Mouse (Mus musculus) hindbrain, embryonic 16.5 days (tissue): ENCODE results near the gene Vasp. TPM values are rescaled to one million over a fixed set of nuclear protein-coding genes. Genes with fewer than 3 reads are reported as not detected.
"Not testable (repeated sequence)": the region's sequence is repeated elsewhere in the genome, so short reads cannot be mapped to it uniquely, and the experiment has no call there.

Experiments used
- ATAC-seq: fragments of 200-750 bp; cut with Nextera tagmentation; 2 replicates; pipeline ENCODE4 v1.8.0; 2017; ENCODE audit warnings: moderate TSS enrichment, moderate library complexity
- H3K27ac ChIP-seq: fragments of 300-500 bp; sonication (generic); 2 replicates; pipeline ENCODE4 v1.5.1; 2014; ENCODE audit warnings: low read depth, mild to moderate bottlenecking, control low read depth, low read length, moderate library complexity
- H3K27me3 ChIP-seq: fragments of 300-500 bp; sonication (generic); replicated peaks from 2 replicates; pipeline ENCODE4 v1.6.1; 2014; ENCODE audit warnings: low read length; ENCODE audit not compliant: control insufficient read depth, insufficient read depth
- H3K36me3 ChIP-seq: fragments of 300-500 bp; sonication (generic); 2 replicates; pipeline ENCODE4 v1.6.1; 2014; ENCODE audit warnings: mild to moderate bottlenecking, low read length, moderate library complexity, mixed read lengths; ENCODE audit not compliant: control insufficient read depth, insufficient read depth
- H3K4me1 ChIP-seq: fragments of 300-500 bp; sonication (generic); 2 replicates; pipeline ENCODE4 v1.6.1; 2014; ENCODE audit warnings: low read depth, low read length; ENCODE audit not compliant: control insufficient read depth, insufficient read depth
- H3K4me2 ChIP-seq: fragments of 300-500 bp; sonication (generic); 2 replicates; pipeline ENCODE4 v1.6.1; 2014; ENCODE audit warnings: mild to moderate bottlenecking, low read length, control low read depth, moderate library complexity
- H3K4me3 ChIP-seq: fragments of 300-500 bp; sonication (generic); 2 replicates; pipeline ENCODE4 v1.5.1; 2014; ENCODE audit warnings: mild to moderate bottlenecking, low read length, control low read depth, moderate library complexity
- H3K9ac ChIP-seq: fragments of 300-500 bp; sonication (generic); 2 replicates; pipeline ENCODE4 v1.6.1; 2014; ENCODE audit warnings: low read depth, mild to moderate bottlenecking, control low read depth, low read length, moderate library complexity
- H3K9me3 ChIP-seq: fragments of 300-500 bp; sonication (generic); 2 replicates; pipeline ENCODE4 v1.6.1; 2014; ENCODE audit warnings: mild to moderate bottlenecking, low read length, moderate library complexity; ENCODE audit not compliant: control insufficient read depth
- WGBS: fragments of 180-500 bp; shearing (Covaris S2); extraction: QIAGEN DNeasy Blood & Tissue Kit; methylation state at CpG from one replicate; pipeline ENCODE4 v1.1.7; 2014; 5-methylcytosine and 5-hydroxymethylcytosine counted together
- polyA plus RNA-seq: library from polyadenylated mRNA; unstranded; fragments of >200 nt; fragmentation: Nextera tagmentation; extraction: Ambion mirVana; gene quantifications from 2 replicates; pipeline ENCODE4 v1.2.1, GENCODE M21; 2015

The Vasp gene
- polyA plus RNA-seq, 1 experiment from 2014 or later, result 39.9 TPM

DNA sequence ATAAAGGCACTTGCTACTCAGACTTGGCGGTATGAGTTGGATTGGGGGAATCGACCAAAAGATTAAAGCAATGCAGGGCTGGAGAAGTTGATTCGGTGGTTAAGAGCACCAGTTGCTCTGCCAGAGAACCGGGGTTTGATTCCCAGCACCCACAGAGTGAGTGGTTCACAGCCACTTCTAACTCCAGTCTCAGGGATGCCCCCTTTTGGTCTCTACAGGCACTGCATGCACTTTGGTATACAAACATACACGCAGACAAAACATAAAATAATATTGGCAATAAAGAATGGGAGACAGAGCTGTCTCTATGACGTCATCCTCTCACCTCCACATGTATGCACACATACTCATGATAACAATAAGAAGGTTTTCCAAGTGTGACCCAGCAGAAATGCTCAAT lies 25.4 kb upstream of the Vasp start:
- Histone ChIP-seq H3K4me3 (no peak overlapping the region), H3K9ac (no peak overlapping the region), H3K27me3 (no peaks in the 10 kb centered on the region), H3K36me3 (peaks cover 11% of the 10 kb centered on the region), H3K27ac (no peak overlapping the region), H3K9me3 (no peaks in the 10 kb centered on the region), H3K4me1 (peaks cover 6% of the 10 kb centered on the region), H3K4me2 (no peak overlapping the region)
- ATAC-seq, result no peak
- 86% methylated on average over 6 of the region's 6 CpGs for WGBS

- H3K4me2 ChIP-seq, result peak overlapping the region; percentile 42
- ATAC-seq, result peak; percentile 72
- no peaks in the 10 kb centered on the region for H3K27me3 ChIP-seq
- peaks cover 11% of the 10 kb centered on the region for H3K36me3 ChIP-seq
- peak overlapping the region; percentile 35; the same call in 1 of the 2 replicates for H3K9ac ChIP-seq
- no peaks in the 10 kb centered on the region for H3K9me3 ChIP-seq
- peak overlapping the region; percentile 2; the same call in 1 of the 2 replicates for H3K4me3 ChIP-seq
- H3K27ac ChIP-seq, result no peak overlapping the region
- WGBS, result 13% methylated on average over 20 of the region's 22 CpGs
- peaks cover 5% of the 10 kb centered on the region for H3K4me1 ChIP-seq
Measured at GRCm38 (mm10) chr7:19295503-19296185, 24.0 kb upstream of the Vasp start.

GRCm38 (mm10) chr7:19290969-19291596 lies 19.5 kb upstream of the Vasp start:
- peak overlapping the region; percentile 30; the same call in 1 of the 2 replicates for H3K9ac ChIP-seq
- H3K27me3 ChIP-seq, result no peaks in the 10 kb centered on the region
- H3K9me3 ChIP-seq, result no peaks in the 10 kb centered on the region
- peaks cover 5% of the 10 kb centered on the region for H3K4me1 ChIP-seq
- no peak overlapping the region for H3K27ac ChIP-seq
- 4% methylated on average over 20 of the region's 20 CpGs for WGBS
- ATAC-seq, result 0 out of 2 replicates have a peak, but pooled peaks have one; percentile 5
- H3K36me3 ChIP-seq, result peaks cover 23% of the 10 kb centered on the region
- H3K4me3 ChIP-seq, result peak overlapping the region; percentile 14
- peak overlapping the region; percentile 40 for H3K4me2 ChIP-seq

DNA sequence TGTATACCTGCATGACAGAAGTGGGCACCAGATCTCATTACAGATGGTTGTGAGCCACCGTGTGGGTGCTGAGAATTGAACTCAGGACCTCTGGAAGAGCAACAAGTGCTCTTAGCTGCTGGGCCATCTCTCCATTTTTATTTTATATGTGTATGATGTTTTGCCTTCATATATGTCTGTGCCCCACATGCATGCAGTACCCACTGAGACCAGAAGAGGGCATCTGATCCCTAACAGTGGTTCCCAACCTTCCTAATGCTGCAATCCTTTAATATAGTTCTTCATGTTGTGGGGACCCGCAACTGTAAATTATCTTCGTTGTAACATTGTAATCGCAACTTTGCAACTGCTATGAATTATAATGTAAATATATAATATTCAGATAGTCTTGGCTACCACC lies 13.1 kb upstream of the Vasp start:
- Histone ChIP-seq H3K4me3 (no peak overlapping the region), H3K4me1 (peaks cover 15% of the 10 kb centered on the region), H3K36me3 (peaks cover 12% of the 10 kb centered on the region), H3K27me3 (peaks cover 14% of the 10 kb centered on the region), H3K9ac (no peak overlapping the region), H3K4me2 (peak overlapping the region; percentile 72; the same call in 1 of the 2 replicates), H3K27ac (no peak overlapping the region), H3K9me3 (no peaks in the 10 kb centered on the region)
- 32% methylated on average over 4 of the region's 4 CpGs for WGBS
- ATAC-seq, result no peak

- 23% methylated on average over 14 of the region's 14 CpGs for WGBS
Measured at GRCm38 (mm10) chr7:19283406-19283804, 11.8 kb upstream of the Vasp start.

GRCm38 (mm10) chr7:19282791-19283405 lies 11.3 kb upstream of the Vasp start:
- under 1% methylated on average over 35 of the region's 35 CpGs for WGBS

More at GRCm38 (mm10) chr7:19283406-19283804, 11.8 kb upstream of the Vasp start:
- ATAC-seq, result peak; percentile 19
- peak overlapping the region; percentile 97 for H3K9ac ChIP-seq
- H3K27me3 ChIP-seq, result peaks cover 27% of the 10 kb centered on the region
- H3K36me3 ChIP-seq, result peaks cover 12% of the 10 kb centered on the region
- peak overlapping the region; percentile 90 for H3K27ac ChIP-seq
- peaks cover 21% of the 10 kb centered on the region for H3K4me1 ChIP-seq
- peak overlapping the region; percentile 72 for H3K4me2 ChIP-seq
- no peaks in the 10 kb centered on the region for H3K9me3 ChIP-seq
- peak overlapping the region; percentile 91 for H3K4me3 ChIP-seq

DNA sequence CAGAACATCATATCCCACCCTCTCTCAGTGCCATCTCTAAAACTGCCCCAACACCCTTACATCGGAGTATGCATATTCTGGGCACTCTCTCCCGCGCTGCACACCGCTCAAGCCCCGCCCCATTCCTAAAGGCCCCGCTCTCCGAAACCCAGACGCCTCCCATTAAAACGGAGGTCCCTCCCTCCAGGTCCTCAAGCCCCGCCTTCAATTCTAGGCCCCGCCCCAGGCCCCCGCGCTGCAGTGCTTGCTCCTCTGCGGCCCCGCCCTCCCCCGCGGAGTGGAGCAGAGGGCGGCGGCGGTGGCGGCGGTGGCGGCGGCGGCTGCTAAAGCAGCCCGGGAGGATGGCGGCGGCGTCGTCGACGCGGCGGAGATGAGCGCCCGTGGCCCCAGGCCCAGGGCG lies 10.8 kb upstream of the Vasp start, which contains the start of gene Rtn2:
Rtn2 (plus strand) TSS at position 240 of the 400 bp plus-strand sequence.
- peak within 1 kb of the TSS; percentile 90 for H3K27ac ChIP-seq
- no peaks in the 10 kb centered on the region for H3K9me3 ChIP-seq
- peak within 1 kb of the TSS; percentile 97 for H3K9ac ChIP-seq
- H3K4me2 ChIP-seq, result peak within 1 kb of the TSS; percentile 72
- under 1% methylated on average over 36 of the region's 37 CpGs for WGBS
- peaks cover 21% of the 10 kb centered on the region for H3K4me1 ChIP-seq
- peak; percentile 79 for ATAC-seq
- H3K27me3 ChIP-seq, result peaks cover 34% of the 10 kb centered on the region
- H3K36me3 ChIP-seq, result peaks cover 8% of the 10 kb centered on the region
- H3K4me3 ChIP-seq, result peak within 1 kb of the TSS; percentile 91

More at GRCm38 (mm10) chr7:19282791-19283405, 11.3 kb upstream of the Vasp start:
- Histone ChIP-seq H3K4me2 (peak overlapping the region; percentile 72), H3K4me1 (peaks cover 21% of the 10 kb centered on the region), H3K9me3 (no peaks in the 10 kb centered on the region), H3K27me3 (peaks cover 32% of the 10 kb centered on the region), H3K4me3 (peak overlapping the region; percentile 91), H3K36me3 (peaks cover 12% of the 10 kb centered on the region), H3K9ac (peak overlapping the region; percentile 97), H3K27ac (peak overlapping the region; percentile 90)
- peak; percentile 75 for ATAC-seq

DNA sequence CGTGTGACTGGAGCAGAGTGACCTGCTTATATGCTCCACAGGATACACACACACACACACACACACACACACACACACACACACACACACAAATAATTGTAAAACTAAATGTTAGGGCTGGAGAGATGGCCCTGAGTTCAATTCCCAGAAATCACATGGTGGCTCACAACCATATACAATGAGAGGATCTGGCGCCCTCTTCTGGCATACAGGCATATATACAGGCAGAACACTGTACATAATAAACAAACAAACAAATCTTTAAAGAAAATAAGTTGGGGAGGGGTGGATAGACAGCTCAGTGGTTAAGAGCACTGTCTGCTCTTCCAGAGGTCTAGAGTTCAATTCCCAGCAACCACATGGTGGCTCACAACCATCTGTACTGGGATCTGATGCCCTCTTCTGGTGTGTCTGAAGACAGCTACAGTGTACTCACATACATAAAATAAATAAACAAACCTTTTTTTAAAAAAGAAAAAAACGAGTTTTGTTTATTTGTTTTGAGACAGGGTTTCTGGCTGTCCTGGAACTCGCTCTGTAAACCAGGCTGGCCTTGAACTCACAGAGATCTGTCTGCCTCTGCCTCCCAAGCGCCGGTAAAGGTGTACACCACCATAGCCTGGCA lies 10.2 kb upstream of the Vasp start:
- H3K27me3 ChIP-seq, result peaks cover 34% of the 10 kb centered on the region

More for the DNA sequence above, 10.2 kb upstream of the Vasp start:
- ATAC-seq, H3K36me3 ChIP-seq, H3K27ac ChIP-seq, H3K9ac ChIP-seq, H3K9me3 ChIP-seq: not testable (repeated sequence)
- H3K4me2 ChIP-seq, result peak overlapping the region; percentile 72
- H3K4me1 ChIP-seq, result peaks cover 21% of the 10 kb centered on the region
- 35% methylated on average over 6 of the region's 6 CpGs for WGBS
- peak overlapping the region; percentile 91 for H3K4me3 ChIP-seq
